7 mouse cellular contexts compared by ENCODE assay signal in genomic region chr3:153250598-153251257, GRCm38 (mm10).
A peak's percentile ranks its signal among the peaks of the same experiment; 100 is the strongest.
DNase-seq lines count a peak whose midpoint lies in the region; ATAC-seq lines count a peak whose summit lies in the region.

No protein-coding gene starts in this region.

- H3K27me3 ChIP-seq in intestine, embryonic 14.5 days (replicated peaks; ENCODE audit: control insufficient read depth, insufficient read depth, low read length): no peaks in the 10 kb centered on the region
- no peaks in the 10 kb centered on the region for H3K27me3 ChIP-seq in midbrain, embryonic 12.5 days

- no peaks in the 10 kb centered on the region for H3K4me1 ChIP-seq in intestine, embryonic 14.5 days (replicated peaks; ENCODE audit: control insufficient read depth, insufficient read depth, low read length)
- no peaks in the 10 kb centered on the region for H3K4me1 ChIP-seq in midbrain, embryonic 12.5 days

- H3K4me2 ChIP-seq in intestine, embryonic 14.5 days (ENCODE audit: low read length): no peak overlapping the region
- no peak overlapping the region for H3K4me2 ChIP-seq in midbrain, embryonic 12.5 days (replicated peaks)

- WGBS in intestine, embryonic 14.5 days: 50% methylated on average over 9 of the region's 9 CpGs
- WGBS in midbrain, embryonic 12.5 days: 57% methylated on average over 9 of the region's 9 CpGs

- no peaks in the 10 kb centered on the region for H3K36me3 ChIP-seq in intestine, embryonic 14.5 days (ENCODE audit: control insufficient read depth, insufficient read depth, low read length)
- no peaks in the 10 kb centered on the region for H3K36me3 ChIP-seq in midbrain, embryonic 12.5 days

- H3K9ac ChIP-seq in intestine, embryonic 14.5 days (ENCODE audit: low read length): no peak overlapping the region
- H3K9ac ChIP-seq in midbrain, embryonic 12.5 days (replicated peaks): no peak overlapping the region

- peak; percentile 75 for DNase-seq in WW6 (ENCODE audit: low read depth, low spot score)
- peak; percentile 56 for DNase-seq in cerebellum, adult 9-11 months
- peak; percentile 38 to 70 for DNase-seq in frontal cortex, postnatal 14 days (ENCODE audit: low spot score in 2 of 2)
- peak; percentile 87 for DNase-seq in intestine, embryonic 14.5 days (ENCODE audit: low spot score)
- peak; percentile 46 to 82 for DNase-seq in left cerebral cortex, adult 9 months (ENCODE audit: low spot score in 2 of 2)
- DNase-seq in spleen, adult 12 weeks (ENCODE audit: low spot score): peak; percentile 58

- H3K9me3 ChIP-seq in intestine, embryonic 14.5 days (ENCODE audit: control insufficient read depth, low read length): no peaks in the 10 kb centered on the region
- H3K9me3 ChIP-seq in midbrain, embryonic 12.5 days: no peaks in the 10 kb centered on the region

- H3K27ac ChIP-seq in intestine, embryonic 14.5 days (ENCODE audit: low read depth): no peak overlapping the region
- H3K27ac ChIP-seq in midbrain, embryonic 12.5 days (replicated peaks): no peak overlapping the region

- ATAC-seq in intestine, embryonic 14.5 days (replicated peaks; ENCODE audit: low FRiP score, low TSS enrichment, low read depth): no peak; the same call in 1 of the 2 replicates
- peak; percentile 74; the same call in 1 of the 2 replicates for ATAC-seq in midbrain, embryonic 12.5 days (ENCODE audit: low FRiP score, low read depth)

- no peak overlapping the region for H3K4me3 ChIP-seq in intestine, embryonic 14.5 days (ENCODE audit: low read depth, low read length)
- H3K4me3 ChIP-seq in midbrain, embryonic 12.5 days: no peak overlapping the region
